9 mouse cellular contexts compared by ENCODE assay signal in genomic region chr6:56447917-56448316, GRCm38 (mm10).
A peak's percentile ranks its signal among the peaks of the same experiment; 100 is the strongest.
DNase-seq lines count a peak whose midpoint lies in the region; ATAC-seq and TF ChIP-seq lines count a peak whose summit lies in the region.
"Had no signal": no experiment of that assay in that cellular context is flagged by ENCODE, and none has a peak within 500 bp of the region (broad histone marks: within the 10 kb centered on the region; RNA-seq: fewer than 3 reads in every experiment).

No protein-coding gene starts in this region.

- no peak overlapping the region for H3K27ac ChIP-seq in kidney, adult 2 months (ENCODE audit: insufficient read depth, low read depth, low read length)
- H3K27ac ChIP-seq in kidney, embryonic 14.5 days (ENCODE audit: low read depth, low read length), result no peak overlapping the region
- no peak overlapping the region for H3K27ac ChIP-seq in CH12.LX (ENCODE audit: insufficient read depth, low read depth)
- H3K27ac ChIP-seq: hindbrain, embryonic 12.5 days had no signal

- H3K36me3 ChIP-seq in kidney, adult 2 months (ENCODE audit: control insufficient read depth, insufficient read depth, low read length), result no peaks in the 10 kb centered on the region
- H3K36me3 ChIP-seq in kidney, embryonic 14.5 days (ENCODE audit: control insufficient read depth, insufficient read depth, low read length), result no peaks in the 10 kb centered on the region
- H3K36me3 ChIP-seq in CH12.LX (replicated peaks in 1 of 2; ENCODE audit: control insufficient read depth in 1 of 2, insufficient read depth in 1 of 2, low read length in 1 of 2), result no peaks in the 10 kb centered on the region
- H3K36me3 ChIP-seq: hindbrain, embryonic 12.5 days had no signal

- H3K27me3 ChIP-seq in kidney, adult 2 months (replicated peaks; ENCODE audit: control insufficient read depth, insufficient read depth, low read length), result no peaks in the 10 kb centered on the region
- no peaks in the 10 kb centered on the region for H3K27me3 ChIP-seq in kidney, embryonic 14.5 days (ENCODE audit: control insufficient read depth, insufficient read depth, low read length)
- H3K27me3 ChIP-seq in CH12.LX (replicated peaks), result no peaks in the 10 kb centered on the region
- H3K27me3 ChIP-seq: hindbrain, embryonic 12.5 days had no signal

- 30% methylated on average over 2 of the region's 2 CpGs for WGBS in kidney, adult 2 months
- WGBS in kidney, embryonic 14.5 days, result 34% methylated on average over 2 of the region's 2 CpGs

- no peak for TF ChIP-seq CTCF in kidney, adult 2 months (conservative IDR thresholded peaks at IDR 0.05; ENCODE audit: insufficient read depth, insufficient read length, low read depth, low read length)
- TF ChIP-seq CTCF in CH12.LX (conservative IDR thresholded peaks at IDR 0.05 in 1 of 2, IDR thresholded peaks at IDR 0.05 in 1 of 2; ENCODE audit: low read depth in 2 of 2, low read length in 2 of 2), result peak in 1 of 2 experiments; percentile 85; a peak in 2 of 4 replicates

- no peak for TF ChIP-seq POLR2A in kidney, adult 2 months (IDR thresholded peaks at IDR 0.05; ENCODE audit: low read depth, low read length)
- no peak for TF ChIP-seq POLR2A in CH12.LX (IDR thresholded peaks at IDR 0.05; ENCODE audit: low read depth, low read length)

- in situ Hi-C loops in CH12.LX (cut with MboI; ENCODE audit: low pct_ligation_motif_present, low pct_unique_long_range_greater_than_20kb, low sequenced_read_pairs), result no loop called here

- ATAC-seq in kidney, embryonic 14.5 days (ENCODE audit: low FRiP score, low TSS enrichment), result no peak
- ATAC-seq in megakaryocyte progenitor cell, adult 5-6 weeks (replicated peaks; ENCODE audit: poor library complexity), result no peak

- H3K9me3 ChIP-seq in kidney, embryonic 14.5 days (ENCODE audit: control insufficient read depth, low read length), result no peaks in the 10 kb centered on the region
- no peaks in the 10 kb centered on the region for H3K9me3 ChIP-seq in CH12.LX (replicated peaks; ENCODE audit: low read length)
- H3K9me3 ChIP-seq: hindbrain, embryonic 12.5 days had no signal

- TF ChIP-seq RAD21 in CH12.LX (IDR thresholded peaks at IDR 0.05; ENCODE audit: low read depth, low read length), result peak; percentile 88

- H3K4me2 ChIP-seq in kidney, embryonic 14.5 days (replicated peaks; ENCODE audit: low read depth, low read length), result no peak overlapping the region
- no peak overlapping the region for H3K4me2 ChIP-seq in CH12.LX (ENCODE audit: insufficient read depth, low read depth, poor library complexity, severe bottlenecking)
- H3K4me2 ChIP-seq: hindbrain, embryonic 12.5 days had no signal

- DNase-seq in kidney, adult 2 months, result peak; percentile 4
- DNase-seq in 416B (ENCODE audit: low read depth) (peak; percentile 45), CH12.LX (ENCODE audit: extremely low read depth) (peak; percentile 42)
- peak; percentile 44 to 59 for DNase-seq in cerebellum, postnatal 14 days
- DNase-seq in right cerebral cortex, postnatal 4 days, result no peak
- DNase-seq: lung, adult 2 months had no signal

- no peaks in the 10 kb centered on the region for H3K79me2 ChIP-seq in CH12.LX (replicated peaks; ENCODE audit: control insufficient read depth, extremely low read depth, insufficient read depth, poor library complexity, severe bottlenecking)

- H3K9ac ChIP-seq in kidney, embryonic 14.5 days (ENCODE audit: low read depth, low read length), result no peak overlapping the region
- no peak overlapping the region for H3K9ac ChIP-seq in CH12.LX (ENCODE audit: insufficient read depth, low read depth)
- H3K9ac ChIP-seq: hindbrain, embryonic 12.5 days had no signal

- dilution Hi-C loops in CH12.LX (cut with MboI; ENCODE audit: extremely low pct_ligation_motif_present, extremely low pct_unique_long_range_greater_than_20kb, low sequenced_read_pairs), result no loop called here

- no peaks in the 10 kb centered on the region for H3K4me1 ChIP-seq in kidney, adult 2 months (ENCODE audit: control insufficient read depth, insufficient read depth, low read length)
- no peaks in the 10 kb centered on the region for H3K4me1 ChIP-seq in kidney, embryonic 14.5 days (ENCODE audit: control insufficient read depth, insufficient read depth, low read length)
- H3K4me1 ChIP-seq in CH12.LX (ENCODE audit: control insufficient read depth in 1 of 2, insufficient read depth in 2 of 2), result peaks cover 15 to 40% of the 10 kb centered on the region in 2 experiments
- H3K4me1 ChIP-seq: hindbrain, embryonic 12.5 days had no signal

- no peak overlapping the region for H3K4me3 ChIP-seq in kidney, adult 2 months (ENCODE audit: insufficient read depth, low read depth, low read length)
- no peak overlapping the region for H3K4me3 ChIP-seq in kidney, embryonic 14.5 days (ENCODE audit: low read length)
- H3K4me3 ChIP-seq in CH12.LX (replicated peaks in 1 of 3; ENCODE audit: low read depth in 2 of 3, low read length in 2 of 3, poor library complexity in 1 of 3), result no peak overlapping the region
- H3K4me3 ChIP-seq: hindbrain, embryonic 12.5 days had no signal

- TF ChIP-seq EP300 in CH12.LX (IDR thresholded peaks at IDR 0.05; ENCODE audit: low read length), result no peak

TF ChIP-seq in CH12.LX, 34 proteins besides CTCF, POLR2A, EP300 and RAD21:
- TF ChIP-seq RCOR1 (conservative IDR thresholded peaks at IDR 0.05; ENCODE audit: low read depth, low read length) (no peak), ZC3H11A (IDR thresholded peaks at IDR 0.05; ENCODE audit: low read depth, low read length) (peak; percentile 63), SMC3 (IDR thresholded peaks at IDR 0.05; ENCODE audit: low read depth, low read length) (peak; percentile 83)
